Mouse (Mus musculus) liver, postnatal 0 days (tissue): ENCODE results near the gene Lrp1. TPM values are rescaled to one million over a fixed set of nuclear protein-coding genes. Genes with fewer than 3 reads are reported as not detected.
A peak's percentile ranks its signal among the peaks of the same experiment; 100 is the strongest.

Experiments used
- ATAC-seq: fragments of 200-750 bp; cut with Nextera tagmentation; 2 replicates; pipeline ENCODE4 v1.8.0; 2017; ENCODE audit warnings: mild to moderate bottlenecking, moderate library complexity
- DNase-seq: peaks from one replicate; pipeline ENCODE4 v3.0.0-alpha.2; 2016
- H3K27ac ChIP-seq: fragments of 300-500 bp; sonication (generic); 2 replicates; pipeline ENCODE4 v1.5.1; 2014; ENCODE audit warnings: antibody characterized with exemption, moderate library complexity, mild to moderate bottlenecking, low read depth
- H3K27me3 ChIP-seq: fragments of 300-500 bp; sonication (generic); 2 replicates; pipeline ENCODE4 v1.6.1; 2014; ENCODE audit warnings: low read length, control low read depth, mixed read lengths; ENCODE audit not compliant: insufficient read depth
- H3K36me3 ChIP-seq: fragments of 300-500 bp; sonication (generic); replicated peaks from 2 replicates; pipeline ENCODE4 v1.6.1; 2014; ENCODE audit warnings: mild to moderate bottlenecking, control low read depth, low read length, moderate library complexity, mixed read lengths; ENCODE audit not compliant: insufficient read depth
- H3K4me1 ChIP-seq: fragments of 300-500 bp; sonication (generic); 2 replicates; pipeline ENCODE4 v1.6.1; 2014; ENCODE audit warnings: antibody characterized with exemption, mild to moderate bottlenecking, control low read depth; ENCODE audit not compliant: insufficient read depth
- H3K4me2 ChIP-seq: fragments of 300-500 bp; sonication (generic); 2 replicates; pipeline ENCODE4 v1.6.1; 2014; ENCODE audit warnings: low read depth, mild to moderate bottlenecking, low read length, moderate library complexity, mixed read lengths
- H3K4me3 ChIP-seq: fragments of 300-500 bp; sonication (generic); 2 replicates; pipeline ENCODE4 v1.5.1; 2014; ENCODE audit warnings: low read depth, low read length
- H3K9ac ChIP-seq: fragments of 300-500 bp; sonication (generic); replicated peaks from 2 replicates; pipeline ENCODE4 v1.6.1; 2014; ENCODE audit warnings: mild to moderate bottlenecking, moderate library complexity
- H3K9me3 ChIP-seq: fragments of 300-500 bp; sonication (generic); 2 replicates; pipeline ENCODE4 v1.6.1; 2016; ENCODE audit warnings: mild to moderate bottlenecking, control low read depth, low read length, mixed read lengths
- CTCF ChIP-seq: sonication (generic); IDR thresholded peaks from 2 replicates; pipeline ENCODE4 v1.5.1; 2016; ENCODE audit warnings: antibody characterized with exemption, low read depth
- EP300 ChIP-seq: IDR thresholded peaks from 2 replicates; pipeline ENCODE4 v1.6.1; 2016; ENCODE audit warnings: antibody characterized with exemption, low read depth, mild to moderate bottlenecking
- WGBS: fragments of 180-500 bp; shearing (Covaris S2); extraction: QIAGEN DNeasy Blood & Tissue Kit; methylation state at CpG from one replicate; pipeline ENCODE4 v1.1.7; 2014; ENCODE audit not compliant: insufficient replicate concordance; 5-methylcytosine and 5-hydroxymethylcytosine counted together
- polyA plus RNA-seq: library from polyadenylated mRNA; unstranded; fragments of >200 nt; fragmentation: Nextera tagmentation; extraction: Ambion mirVana; gene quantifications from 2 replicates; pipeline ENCODE4 v1.2.1, GENCODE M21; 2015

Lrp1 gene
- polyA plus RNA-seq, 1 experiment from 2014 or later: 49.2 TPM

- ATAC-seq: no peak
Observed at GRCm38 (mm10) chr10:127586209-127586608, 34.7 kb downstream of the Lrp1 start.

DNA sequence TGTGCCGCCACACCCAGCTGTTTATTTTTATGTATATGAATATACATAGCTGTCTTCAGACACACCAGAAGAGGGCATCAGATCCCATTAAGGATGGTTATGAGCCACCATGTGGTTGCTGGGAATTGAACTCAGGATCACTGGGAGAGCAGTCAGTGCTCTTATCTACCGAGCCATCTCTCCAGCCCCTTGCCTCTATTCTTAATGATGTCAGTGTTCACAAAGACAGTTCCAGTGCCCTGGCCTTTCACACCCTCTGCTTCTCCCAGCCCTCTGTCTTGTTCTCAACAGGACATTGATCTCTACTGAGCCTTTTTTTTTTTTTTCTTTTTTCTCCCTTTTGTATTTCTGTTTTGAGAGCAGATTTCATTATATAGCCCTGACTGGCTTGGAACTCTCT lies 35.4 kb downstream of the Lrp1 start:
- Histone ChIP-seq H3K36me3 (peaks cover 49% of the 10 kb centered on the region), H3K27me3 (no peaks in the 10 kb centered on the region), H3K4me1 (no peaks in the 10 kb centered on the region), H3K9ac (no peak overlapping the region), H3K9me3 (no peaks in the 10 kb centered on the region), H3K4me2 (no peak overlapping the region), H3K4me3 (no peak overlapping the region), H3K27ac (no peak overlapping the region)
- 76% methylated on average over 2 of the region's 2 CpGs for WGBS
- TF ChIP-seq CTCF (no peak), EP300 (no peak)
- no peak for DNase-seq
- ATAC-seq: no peak

More at GRCm38 (mm10) chr10:127586209-127586608, 34.7 kb downstream of the Lrp1 start:
- H3K27ac ChIP-seq: no peak overlapping the region
- no peaks in the 10 kb centered on the region for H3K27me3 ChIP-seq
- H3K4me2 ChIP-seq: no peak overlapping the region
- no peak overlapping the region for H3K4me3 ChIP-seq
- H3K9ac ChIP-seq: no peak overlapping the region
- H3K4me1 ChIP-seq: no peaks in the 10 kb centered on the region
- DNase-seq: no peak
- H3K36me3 ChIP-seq: peaks cover 53% of the 10 kb centered on the region
- 43% methylated on average over 4 of the region's 4 CpGs for WGBS
- TF ChIP-seq EP300: no peak
- TF ChIP-seq CTCF: no peak
- H3K9me3 ChIP-seq: no peaks in the 10 kb centered on the region

GRCm38 (mm10) chr10:127583649-127584048 lies 37.3 kb downstream of the Lrp1 start:
- Histone ChIP-seq H3K4me3 (no peak overlapping the region), H3K9me3 (no peaks in the 10 kb centered on the region), H3K27ac (no peak overlapping the region), H3K9ac (no peak overlapping the region), H3K4me1 (no peaks in the 10 kb centered on the region), H3K27me3 (no peaks in the 10 kb centered on the region), H3K4me2 (no peak overlapping the region), H3K36me3 (peaks cover 37% of the 10 kb centered on the region)
- 79% methylated on average over 8 of the region's 8 CpGs for WGBS
- DNase-seq (no peak), ATAC-seq (no peak)
- TF ChIP-seq EP300 (no peak), CTCF (no peak)

- WGBS: 79% methylated on average over 9 of the region's 9 CpGs
- H3K4me3 ChIP-seq: no peak overlapping the region
- no peaks in the 10 kb centered on the region for H3K27me3 ChIP-seq
- H3K36me3 ChIP-seq: peaks cover 38% of the 10 kb centered on the region
- peaks cover 13% of the 10 kb centered on the region; the same call in 1 of the 2 replicates for H3K4me1 ChIP-seq
- no peak overlapping the region for H3K27ac ChIP-seq
- ATAC-seq: no peak
- H3K4me2 ChIP-seq: no peak overlapping the region
- no peak for DNase-seq
- H3K9me3 ChIP-seq: no peaks in the 10 kb centered on the region
- no peak overlapping the region for H3K9ac ChIP-seq
- TF ChIP-seq EP300: no peak
- no peak for TF ChIP-seq CTCF
Observed at GRCm38 (mm10) chr10:127581291-127581690, 39.7 kb downstream of the Lrp1 start.

DNA sequence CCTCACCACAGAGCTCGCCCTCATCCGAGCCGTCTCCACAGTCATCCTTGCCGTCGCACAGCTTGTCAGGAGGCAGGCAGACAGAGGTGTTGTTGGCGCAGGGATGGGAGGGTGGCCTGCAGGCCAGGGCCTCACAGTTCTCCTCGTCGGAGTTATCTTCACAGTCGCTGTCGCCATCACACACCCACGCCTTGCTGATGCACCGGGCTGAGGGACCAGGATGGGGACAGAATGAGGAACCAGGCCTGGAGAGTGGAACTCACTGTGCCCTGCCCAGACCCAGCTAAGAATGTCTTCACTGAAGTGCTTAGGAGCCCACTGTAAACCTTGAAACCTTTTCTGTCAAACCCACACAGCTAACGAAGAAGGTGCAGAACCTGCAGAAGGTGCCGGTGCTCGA lies 43.0 kb downstream of the Lrp1 start:
- no peak for TF ChIP-seq EP300
- no peak for TF ChIP-seq CTCF
- DNase-seq (no peak), ATAC-seq (no peak)
- Histone ChIP-seq H3K4me1 (peaks cover 13% of the 10 kb centered on the region; the same call in 1 of the 2 replicates), H3K4me3 (no peak overlapping the region), H3K4me2 (no peak overlapping the region), H3K27me3 (no peaks in the 10 kb centered on the region), H3K9ac (no peak overlapping the region), H3K9me3 (no peaks in the 10 kb centered on the region), H3K27ac (peak overlapping the region; percentile 48), H3K36me3 (peaks cover 43% of the 10 kb centered on the region)
- 66% methylated on average over 15 of the region's 15 CpGs for WGBS

GRCm38 (mm10) chr10:127577156-127577555 lies 43.8 kb downstream of the Lrp1 start:
- H3K4me1 ChIP-seq: peaks cover 13% of the 10 kb centered on the region; the same call in 1 of the 2 replicates
- peaks cover 45% of the 10 kb centered on the region for H3K36me3 ChIP-seq
- H3K9me3 ChIP-seq: no peaks in the 10 kb centered on the region
- H3K4me2 ChIP-seq: no peak overlapping the region
- H3K27ac ChIP-seq: peak overlapping the region; percentile 55
- H3K27me3 ChIP-seq: no peaks in the 10 kb centered on the region
- ATAC-seq (peak; percentile 81), DNase-seq (peak; percentile 61)
- no peak overlapping the region for H3K4me3 ChIP-seq
- H3K9ac ChIP-seq: no peak overlapping the region
- 52% methylated on average over 9 of the region's 9 CpGs for WGBS
- no peak for TF ChIP-seq CTCF
- TF ChIP-seq EP300: no peak

GRCm38 (mm10) chr10:127576381-127576961 lies 44.5 kb downstream of the Lrp1 start:
- peaks cover 44% of the 10 kb centered on the region for H3K36me3 ChIP-seq
- peak overlapping the region; percentile 38 for H3K9ac ChIP-seq
- peaks cover 13% of the 10 kb centered on the region; the same call in 1 of the 2 replicates for H3K4me1 ChIP-seq
- no peak overlapping the region for H3K4me3 ChIP-seq
- ATAC-seq: peak; percentile 54
- no peak overlapping the region for H3K4me2 ChIP-seq
- peak; percentile 87 for TF ChIP-seq CTCF
- TF ChIP-seq EP300: no peak
- 49% methylated on average over 18 of the region's 18 CpGs for WGBS
- H3K27me3 ChIP-seq: no peaks in the 10 kb centered on the region
- H3K9me3 ChIP-seq: no peaks in the 10 kb centered on the region
- peak; percentile 80 for DNase-seq
- peak overlapping the region; percentile 55 for H3K27ac ChIP-seq
